Mouse (Mus musculus) WW6 (cell line): ENCODE results near the gene Atp6v1e2.

Experiments
- DNase-seq: peaks from one replicate; pipeline ENCODE4 v3.0.0-alpha.2; 2013; ENCODE audit warnings: low read depth, low spot score

The Atp6v1e2 gene

GRCm38 (mm10) chr17:86915540-86915939, 32.2 kb downstream of the Atp6v1e2 start:
- DNase-seq = no peak

GRCm38 (mm10) chr17:86913003-86913607, 34.6 kb downstream of the Atp6v1e2 start:
- DNase-seq = no peak

GRCm38 (mm10) chr17:86911261-86911660, 36.4 kb downstream of the Atp6v1e2 start:
- no peak for DNase-seq

- DNase-seq = no peak
Measured at GRCm38 (mm10) chr17:86909733-86910495, 37.8 kb downstream of the Atp6v1e2 start.

GRCm38 (mm10) chr17:86908316-86908715, 39.4 kb downstream of the Atp6v1e2 start:
- no peak for DNase-seq

- DNase-seq = no peak
Measured at GRCm38 (mm10) chr17:86907092-86907491, 40.6 kb downstream of the Atp6v1e2 start.

GRCm38 (mm10) chr17:86906601-86907000, 41.1 kb downstream of the Atp6v1e2 start:
- no peak for DNase-seq

GRCm38 (mm10) chr17:86906136-86906461, 41.6 kb downstream of the Atp6v1e2 start:
- no peak for DNase-seq

GRCm38 (mm10) chr17:86905297-86906135, 42.2 kb downstream of the Atp6v1e2 start:
- no peak for DNase-seq

- DNase-seq = no peak
Measured at GRCm38 (mm10) chr17:86904206-86904605, 43.5 kb downstream of the Atp6v1e2 start.

GRCm38 (mm10) chr17:86903596-86903995, 44.1 kb downstream of the Atp6v1e2 start:
- DNase-seq = no peak

- DNase-seq = no peak
Measured at GRCm38 (mm10) chr17:86902399-86903067, 45.2 kb downstream of the Atp6v1e2 start.

GRCm38 (mm10) chr17:86900564-86900963, 47.1 kb downstream of the Atp6v1e2 start:
- DNase-seq = no peak

GRCm38 (mm10) chr17:86899821-86900220, 47.9 kb downstream of the Atp6v1e2 start:
- no peak for DNase-seq

GRCm38 (mm10) chr17:86897486-86898165, 50.1 kb downstream of the Atp6v1e2 start:
- DNase-seq = no peak

GRCm38 (mm10) chr17:86895191-86895590, 52.5 kb downstream of the Atp6v1e2 start:
- no peak for DNase-seq
